Mouse (Mus musculus): ENCODE data around the gene Emilin1.

- no peak for TF ChIP-seq ZNF384 (IDR thresholded peaks at IDR 0.05; ENCODE audit: low read depth, low read length)
- TF ChIP-seq ZC3H11A (IDR thresholded peaks at IDR 0.05; ENCODE audit: borderline replicate concordance, low read depth, low read length) = no peak
Observed at GRCm38 (mm10) chr5:30959966-30960501, 46.8 kb downstream of the Emilin1 start, which contains the start of gene Preb.

All from ES-E14 (cell line).